Mouse (Mus musculus) cerebellum, postnatal 36 days (tissue): ENCODE measurements at regions not wholly inside any gene's neighbourhood (a gene's known extent, or its start where the extent isn't known, plus 50 kb on each side); places are given as distances from the start of the nearest gene placed in this dataset.

Experiments
- DNase-seq, 2 experiments: peaks; one replicate each; pipeline ENCODE4 v3.0.0; 2021 to 2022; ENCODE audit warnings: mixed read lengths in 2 of 2

DNA sequence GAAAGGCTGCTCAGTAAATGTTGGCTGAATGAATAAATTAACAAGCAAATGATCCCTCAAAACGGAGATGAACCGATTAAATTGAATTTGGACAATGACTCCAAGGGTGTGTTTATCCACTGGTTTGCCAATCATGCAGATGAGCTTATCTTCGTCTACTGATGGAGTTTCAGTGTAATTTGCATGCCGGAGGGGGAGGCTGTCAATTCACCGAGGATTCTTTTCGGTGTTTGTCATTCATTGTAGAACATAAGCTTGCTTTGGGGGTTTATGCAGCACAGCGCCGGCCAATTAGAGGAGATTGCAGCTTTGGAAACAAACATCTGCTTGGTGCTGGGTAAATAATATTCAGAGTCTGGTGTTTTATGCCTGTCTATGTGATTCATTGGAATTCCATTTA is 132.7 kb downstream of the Otoa start:
- no peak for DNase-seq

DNA sequence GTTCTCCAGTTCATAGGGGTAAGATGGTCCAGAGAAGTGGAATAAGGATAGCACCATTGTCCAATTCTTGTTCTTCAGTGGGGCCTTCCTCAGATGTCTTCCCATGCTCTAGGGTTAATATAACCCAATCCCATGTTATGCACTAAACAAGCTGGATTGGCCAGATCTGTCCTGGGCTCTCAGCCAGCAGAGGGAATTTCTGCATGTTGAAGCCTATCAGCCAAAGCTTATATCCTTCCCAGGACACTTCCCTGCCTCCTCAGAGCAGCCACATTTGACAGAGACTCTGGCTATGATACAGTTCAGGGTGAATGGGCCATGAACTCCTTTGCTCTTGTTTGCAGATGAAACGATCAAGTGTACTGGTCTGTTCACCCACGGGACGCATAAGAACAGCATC is 133.6 kb downstream of the Otoa start:
- DNase-seq: no peak

DNA sequence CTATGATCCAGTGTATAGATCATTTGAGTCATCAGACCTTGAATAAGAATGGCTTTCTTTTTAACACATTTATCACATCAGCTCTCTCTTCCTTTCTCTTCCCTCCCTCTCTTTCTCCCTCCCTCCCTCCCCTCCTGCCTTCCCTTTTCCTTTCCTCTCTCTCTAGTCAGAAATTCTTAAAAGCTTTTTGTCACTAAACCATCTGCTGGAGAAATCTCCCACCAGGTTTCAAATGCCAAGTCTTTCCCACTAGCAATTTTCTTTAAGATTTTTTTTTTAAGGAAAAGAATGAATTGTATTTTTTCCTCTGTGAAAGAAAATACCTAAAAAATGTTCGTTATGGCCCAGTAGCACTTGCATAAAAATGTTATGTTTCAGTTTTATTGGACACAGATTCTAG is 134.3 kb downstream of the Otoa start:
- no peak for DNase-seq

DNA sequence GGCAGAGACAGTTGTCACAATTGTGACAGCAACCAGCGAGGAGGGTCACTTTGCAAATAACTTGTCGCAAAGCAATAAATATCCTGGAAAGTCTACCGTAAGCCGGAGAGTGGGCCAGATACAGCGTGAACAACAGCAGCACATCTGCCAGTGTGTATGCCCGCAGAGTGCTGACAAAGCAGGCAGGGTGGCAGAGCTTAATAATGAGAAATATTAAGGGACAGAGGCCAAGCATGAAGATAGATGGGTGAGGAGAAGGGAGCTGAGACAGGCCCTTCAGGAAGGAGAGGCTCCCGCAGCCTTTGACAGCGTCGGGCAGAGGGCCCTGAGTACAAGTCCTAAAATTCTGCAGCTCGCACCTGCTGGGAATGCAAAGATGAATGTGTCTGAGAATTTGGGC is 136.6 kb downstream of the Otoa start:
- no peak for DNase-seq

DNA sequence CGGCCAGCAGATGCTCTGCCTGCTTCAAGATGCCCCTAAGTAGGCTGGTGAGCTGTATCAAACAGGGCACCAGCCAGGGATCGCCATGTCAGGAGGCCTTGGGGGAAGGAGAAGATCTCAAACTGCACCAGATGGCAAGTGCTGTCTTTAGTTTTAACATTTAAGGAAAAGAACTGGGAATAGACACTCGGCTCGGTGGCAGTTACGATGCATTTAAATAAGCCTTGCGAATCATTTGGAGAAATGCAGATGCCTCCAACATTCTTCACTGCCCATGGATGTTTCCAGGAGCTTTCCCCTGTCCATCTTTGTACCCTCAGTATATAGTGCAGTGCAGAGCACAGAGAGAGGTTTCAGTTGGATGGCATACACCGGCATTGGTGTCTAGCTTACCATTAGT is 139.7 kb downstream of the Otoa start:
- no peak for DNase-seq

DNA sequence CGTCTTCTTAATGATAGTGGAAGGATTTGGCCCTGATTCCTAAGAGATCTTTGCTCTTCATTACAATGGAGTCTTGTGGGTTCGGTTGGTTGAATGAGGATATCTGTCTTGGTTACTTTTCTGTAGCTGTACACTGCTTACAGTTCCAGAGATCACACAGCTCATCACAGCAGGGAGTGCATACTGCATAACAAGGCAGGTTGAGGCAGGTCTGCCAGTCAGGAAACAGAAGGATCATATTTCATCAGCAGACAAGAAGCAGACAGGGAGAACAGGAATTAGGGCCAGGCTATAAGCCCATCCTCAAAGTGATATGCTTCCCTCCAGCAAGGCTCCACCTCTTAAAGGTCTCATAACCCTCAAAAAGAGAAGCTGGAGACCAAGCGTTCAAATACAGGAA is 150.4 kb downstream of the Otoa start:
- no peak for DNase-seq

DNA sequence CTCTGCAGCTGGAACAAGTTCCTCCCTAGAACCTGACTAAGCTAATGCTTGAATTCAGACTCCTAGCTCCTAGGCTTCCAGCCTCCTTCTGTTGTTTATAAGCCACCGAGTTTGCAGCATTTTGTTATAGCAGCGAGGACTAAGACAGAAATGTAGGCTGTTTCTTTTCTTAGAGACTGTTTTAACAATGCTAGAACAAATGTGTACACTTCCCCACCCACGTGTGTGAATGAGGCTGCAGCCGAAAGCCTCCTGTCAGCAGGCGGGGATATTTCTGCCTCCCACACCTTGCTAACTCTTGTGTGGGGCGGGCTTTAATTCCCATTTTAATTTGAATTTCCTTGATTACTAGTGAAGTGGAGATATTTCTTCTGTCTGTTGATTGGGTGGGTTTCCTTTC is 153.4 kb downstream of the Otoa start:
- DNase-seq: no peak

DNA sequence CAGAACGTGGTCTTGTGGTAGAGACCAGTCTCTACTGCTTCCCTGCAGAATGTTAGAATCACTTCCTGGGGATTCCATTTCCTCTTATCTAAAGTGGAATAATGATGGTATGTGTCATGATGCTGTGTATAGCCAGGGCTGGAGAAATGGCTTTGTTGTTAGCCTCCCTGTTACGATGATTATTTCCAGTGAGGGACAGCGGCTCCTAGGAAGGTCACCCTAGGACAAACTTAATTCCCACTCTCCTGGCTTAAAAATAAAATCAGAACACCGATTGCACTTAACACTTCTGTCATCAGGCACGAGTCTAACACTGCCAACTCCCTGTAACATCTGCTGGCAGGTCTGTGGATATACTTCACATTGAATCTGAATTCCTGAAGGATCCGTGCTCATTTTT is 151.9 kb upstream of the Hs3st2 start:
- DNase-seq: no peak

DNA sequence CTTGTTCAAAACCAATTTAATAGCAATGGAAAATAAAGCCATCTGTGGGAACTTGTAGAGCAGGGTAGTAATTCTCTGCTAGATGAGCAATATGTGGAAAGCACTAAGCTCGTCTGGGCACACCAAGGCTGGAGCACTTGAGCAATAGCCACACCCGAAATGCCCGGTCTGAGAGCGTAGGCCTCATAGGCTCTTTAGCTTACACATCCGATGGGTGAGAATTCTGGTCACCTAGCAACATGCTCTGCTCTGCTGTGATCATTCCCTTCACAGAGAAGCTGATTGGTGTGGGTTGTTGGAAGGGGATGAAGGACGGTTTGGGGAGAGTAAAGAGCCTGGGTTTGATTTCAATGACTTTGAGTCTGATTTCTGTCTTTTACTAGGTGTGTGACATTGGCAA is 143.8 kb upstream of the Hs3st2 start:
- DNase-seq: no peak

DNA sequence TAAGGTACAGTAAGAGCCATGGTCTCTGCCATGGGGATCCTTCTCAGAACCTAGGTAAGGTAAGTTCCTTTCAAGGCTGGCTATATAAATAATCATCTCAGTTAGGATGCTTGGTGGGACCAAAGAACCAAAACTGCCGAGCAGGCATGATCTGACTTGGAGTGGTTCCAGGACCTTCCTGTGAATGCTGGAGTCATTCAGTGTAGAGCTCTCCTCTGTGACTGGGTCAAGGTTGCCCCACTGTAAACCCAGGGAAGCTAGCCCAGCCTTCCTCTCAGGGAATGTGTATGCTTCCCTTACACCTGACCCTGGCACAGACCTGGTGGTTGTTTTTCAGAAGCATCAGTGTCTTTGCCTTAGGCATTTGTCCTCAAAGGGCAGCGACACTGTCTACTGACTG is 134.2 kb upstream of the Hs3st2 start:
- DNase-seq: no peak

DNA sequence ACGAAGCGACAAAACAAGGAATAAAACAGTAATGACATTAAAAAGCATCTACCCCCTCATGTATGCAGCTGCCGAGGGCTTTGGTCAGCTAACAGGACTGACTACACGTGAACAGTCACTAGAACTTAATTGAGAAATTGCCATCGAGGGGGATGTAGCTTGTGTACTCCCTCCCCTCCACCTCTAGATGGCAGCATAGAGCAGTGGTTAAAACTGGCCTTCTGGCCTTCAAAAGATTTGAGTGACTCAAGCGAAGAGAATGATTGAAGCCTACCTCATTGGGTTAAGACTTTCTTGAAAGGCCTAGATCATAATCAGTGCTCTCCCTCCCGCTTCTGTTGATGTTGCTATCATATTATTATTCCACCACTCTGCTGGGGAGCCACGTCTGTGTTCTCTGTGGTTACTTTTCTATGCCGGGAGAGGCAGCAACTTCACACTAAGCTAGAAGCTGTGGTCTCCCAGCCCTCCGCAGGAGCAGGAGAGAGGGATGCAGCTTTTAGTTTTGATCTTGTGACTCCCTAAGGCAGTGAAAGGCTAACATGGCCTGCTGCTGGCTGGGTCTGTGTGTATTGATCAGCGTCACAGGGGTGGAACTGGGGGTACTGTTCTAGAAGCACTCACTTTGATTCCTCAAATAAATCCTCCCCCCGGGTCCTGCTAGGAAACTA is 132.7 kb upstream of the Hs3st2 start:
- DNase-seq: peak in 1 of 2 experiments; percentile 15

DNA sequence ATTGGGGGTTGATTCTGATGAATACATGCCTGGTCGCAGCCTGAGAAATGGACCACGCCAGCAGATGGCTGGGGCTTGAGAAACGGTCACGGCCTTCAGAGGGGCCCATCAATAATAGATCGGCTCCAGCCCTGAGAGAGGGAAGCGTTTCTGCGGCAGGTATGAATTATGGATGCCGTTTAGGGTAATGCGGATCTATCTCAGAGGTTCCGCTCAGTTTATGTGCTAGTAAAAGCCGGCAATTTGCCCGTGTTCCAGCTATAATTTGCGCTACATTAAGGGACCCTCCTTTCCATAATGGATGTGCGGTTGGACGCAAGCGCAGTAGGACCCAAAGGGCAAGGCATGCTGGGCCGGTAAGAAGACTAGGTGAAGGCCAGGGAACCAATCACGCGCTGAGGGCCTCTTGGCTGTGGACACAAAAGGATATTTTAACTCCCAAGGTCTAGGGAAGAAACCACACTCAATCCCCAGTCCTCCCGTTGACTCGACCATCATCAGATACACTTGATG is 132.1 kb upstream of the Hs3st2 start:
- DNase-seq: no peak

DNA sequence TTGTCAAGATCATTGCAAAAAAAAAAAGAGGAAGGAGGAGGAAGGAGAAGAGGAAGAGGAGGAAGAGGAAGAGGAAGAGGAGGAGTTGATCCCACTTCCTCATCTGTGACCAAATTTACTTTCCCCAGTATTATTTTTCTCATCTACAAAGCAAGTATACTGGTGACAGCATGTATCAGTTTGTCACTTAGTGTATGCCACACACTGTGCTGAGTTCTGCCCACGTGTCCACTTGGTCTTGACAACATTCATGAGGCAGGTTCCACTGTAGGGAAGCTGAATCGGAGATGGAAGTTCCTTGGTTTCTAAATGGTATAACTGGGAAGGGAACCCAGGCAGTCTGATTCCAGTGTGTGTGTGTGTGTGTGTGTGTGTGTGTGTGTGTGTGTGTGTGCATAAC is 122.3 kb upstream of the Hs3st2 start:
- no peak for DNase-seq

DNA sequence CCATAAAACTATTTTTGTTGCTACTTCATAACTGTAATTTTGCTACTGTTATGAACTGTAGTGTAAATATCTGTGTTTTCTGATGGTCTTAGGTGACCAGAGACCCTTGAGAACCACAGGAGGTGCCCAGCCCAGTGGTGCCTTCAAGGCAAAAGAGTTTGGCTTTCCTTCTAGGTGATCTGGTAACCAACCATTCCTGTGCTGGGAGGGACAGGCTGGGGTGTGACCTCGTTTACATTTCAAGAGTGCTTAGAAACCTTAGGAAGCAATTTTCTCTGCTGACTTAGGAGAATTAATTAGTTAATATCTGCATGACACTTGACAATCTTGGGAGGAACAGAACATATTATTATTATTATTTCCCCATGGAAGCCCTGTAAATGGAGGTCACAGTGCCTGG is 111.1 kb upstream of the Hs3st2 start:
- no peak for DNase-seq

DNA sequence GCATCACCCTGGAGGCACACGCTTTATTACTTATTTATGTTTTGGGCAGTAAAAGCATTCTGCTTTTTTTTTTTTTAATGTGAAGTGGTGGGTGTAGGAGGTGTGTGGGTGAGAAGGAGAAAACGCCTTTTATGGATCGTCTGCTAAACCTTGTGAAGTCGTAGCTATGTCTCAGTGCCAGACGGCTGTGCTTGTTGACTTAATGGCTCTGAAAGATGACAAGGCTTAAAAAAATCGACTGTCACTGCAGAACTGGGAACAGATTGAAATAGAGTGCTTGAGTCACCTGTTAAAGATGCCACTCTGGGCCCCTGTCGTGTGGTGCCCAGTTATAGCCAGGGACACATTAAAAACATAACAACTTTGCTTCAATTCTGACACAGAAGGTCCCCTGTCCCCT is 109.5 kb upstream of the Hs3st2 start:
- no peak for DNase-seq

DNA sequence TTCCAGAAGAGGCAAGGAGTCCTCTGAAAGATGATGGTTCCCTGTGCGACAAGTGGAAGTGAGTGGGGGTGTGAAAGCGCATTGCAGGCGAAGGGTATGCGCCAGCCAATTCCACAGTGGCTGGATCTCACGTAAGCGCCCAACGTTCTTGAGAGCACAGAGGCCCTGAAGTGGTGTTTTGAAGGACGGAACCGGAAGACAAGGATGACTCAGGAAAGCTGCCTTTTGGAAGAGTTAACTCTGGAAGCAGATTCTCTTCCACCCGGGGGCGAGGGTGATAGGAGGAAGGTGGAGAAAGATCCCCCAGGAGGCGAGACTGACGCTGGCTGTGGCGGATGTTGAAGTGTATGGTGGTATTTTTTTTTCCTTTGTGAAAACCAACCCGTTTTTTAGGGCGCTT is 101.9 kb upstream of the Hs3st2 start:
- DNase-seq: no peak

DNA sequence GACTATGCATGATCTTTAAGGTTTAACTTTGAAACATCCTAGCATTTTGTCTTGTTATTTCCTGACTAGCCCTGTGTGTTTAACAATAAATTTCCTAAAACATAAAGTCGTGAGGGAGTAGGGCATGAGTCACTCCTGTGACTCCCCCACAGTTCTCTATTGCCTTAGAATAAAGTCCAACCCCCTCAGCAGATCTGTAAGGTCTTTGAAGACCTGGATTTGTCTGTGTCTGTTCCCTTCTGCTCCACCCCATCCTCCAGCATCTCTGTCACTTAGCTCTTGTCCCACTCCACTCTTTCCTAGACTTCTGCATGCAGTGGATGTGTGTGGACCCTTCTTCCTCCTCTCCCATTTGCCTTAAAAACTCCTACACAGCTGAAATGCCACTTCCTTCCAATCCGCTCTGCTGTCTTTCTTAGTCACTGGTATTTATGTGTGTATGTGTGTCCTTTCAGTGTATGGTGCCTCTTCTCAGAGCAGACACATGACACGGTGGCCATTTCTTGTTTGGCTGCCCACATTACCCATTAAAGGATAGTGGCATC is 95.4 kb upstream of the Hs3st2 start:
- no peak for DNase-seq

DNA sequence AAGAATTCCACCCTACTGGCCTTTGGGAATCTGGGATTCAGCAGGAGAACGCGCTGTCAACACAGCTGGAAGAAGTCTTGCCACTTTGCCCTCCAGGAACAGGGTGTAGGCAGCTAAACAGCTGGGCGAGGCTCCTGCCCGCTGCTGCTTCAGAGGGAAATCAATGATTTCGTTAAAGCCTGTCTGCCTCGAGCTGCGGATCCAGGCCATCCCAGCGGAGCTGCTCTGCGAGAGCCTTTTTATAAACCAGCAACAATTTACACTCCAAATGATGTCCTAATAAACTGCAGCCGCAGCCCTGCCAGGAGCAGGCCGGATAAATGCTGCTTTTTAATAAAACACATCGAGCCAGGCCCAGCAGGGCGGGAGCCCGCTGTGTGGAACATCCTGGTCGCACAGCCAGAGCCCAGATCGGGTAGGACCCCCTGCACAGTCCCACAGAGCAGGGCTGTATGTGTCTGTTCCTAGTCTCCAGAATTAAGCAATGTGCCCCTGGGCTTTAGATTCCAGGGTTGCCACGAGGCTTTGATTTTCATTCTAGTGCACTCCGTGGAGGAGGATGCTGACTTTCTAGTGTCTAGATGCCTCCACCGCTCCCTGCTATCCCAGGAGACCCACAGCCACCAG is 78.6 kb upstream of the Hs3st2 start:
- peak in 1 of 2 experiments; percentile 3 for DNase-seq

DNA sequence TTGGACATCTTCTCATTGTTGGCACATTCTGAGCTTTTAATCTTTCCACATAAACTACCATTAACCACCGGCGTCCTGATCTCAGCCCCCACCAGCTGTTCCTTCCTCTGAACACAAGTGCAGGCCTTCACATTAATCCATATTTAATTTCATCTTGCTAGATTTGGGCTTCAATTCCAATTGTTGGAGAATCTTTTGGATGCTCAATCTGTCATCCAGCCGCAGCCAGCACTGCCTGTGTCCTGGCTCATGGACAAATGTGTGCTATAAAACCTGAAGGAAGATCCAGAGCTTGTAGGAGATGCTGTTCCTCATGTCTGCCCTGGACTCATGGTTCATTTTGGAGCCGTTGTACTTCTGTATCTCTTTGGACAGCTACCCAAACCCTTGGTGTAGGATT is 77.1 kb upstream of the Hs3st2 start:
- DNase-seq: no peak

DNA sequence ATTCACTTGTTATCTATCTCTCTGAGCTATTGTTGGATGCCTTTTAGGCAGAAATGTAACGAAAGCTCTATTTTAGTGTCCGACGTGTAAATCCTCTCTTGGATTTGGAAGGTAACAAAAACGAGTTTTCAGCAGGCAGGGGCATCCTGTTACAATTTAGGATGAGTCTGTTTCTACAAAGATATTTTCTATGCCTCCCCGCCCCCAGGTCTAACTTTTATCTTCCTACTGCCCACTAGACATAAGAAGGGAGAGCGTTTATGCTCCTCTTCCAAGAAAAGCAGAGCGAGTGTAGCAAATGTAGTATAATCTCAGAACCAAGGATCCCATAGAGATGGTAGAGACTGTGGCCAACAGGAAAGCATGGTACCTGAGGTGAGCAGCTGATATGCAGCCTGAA is 62.4 kb upstream of the Hs3st2 start:
- no peak for DNase-seq

DNA sequence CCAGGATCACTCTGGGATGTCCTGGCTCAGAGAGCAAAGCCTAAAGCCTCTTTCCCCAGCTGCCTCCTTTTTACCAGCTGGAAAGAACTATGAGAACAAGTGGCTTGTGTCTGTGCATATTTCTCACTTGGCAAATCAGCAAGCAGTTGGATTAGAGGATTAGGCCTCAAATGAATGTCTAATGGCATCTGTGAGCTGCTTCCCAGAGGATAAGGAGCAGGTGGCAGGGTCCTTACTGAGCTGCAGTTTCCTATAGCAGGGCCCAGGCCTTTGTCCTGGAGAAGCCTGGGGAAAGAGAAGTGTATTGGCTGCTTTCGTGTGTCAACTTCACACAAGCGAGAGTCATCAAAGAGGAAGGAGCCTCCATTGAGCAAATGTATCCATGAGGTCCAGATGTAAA is 59.1 kb upstream of the Hs3st2 start:
- DNase-seq: no peak

DNA sequence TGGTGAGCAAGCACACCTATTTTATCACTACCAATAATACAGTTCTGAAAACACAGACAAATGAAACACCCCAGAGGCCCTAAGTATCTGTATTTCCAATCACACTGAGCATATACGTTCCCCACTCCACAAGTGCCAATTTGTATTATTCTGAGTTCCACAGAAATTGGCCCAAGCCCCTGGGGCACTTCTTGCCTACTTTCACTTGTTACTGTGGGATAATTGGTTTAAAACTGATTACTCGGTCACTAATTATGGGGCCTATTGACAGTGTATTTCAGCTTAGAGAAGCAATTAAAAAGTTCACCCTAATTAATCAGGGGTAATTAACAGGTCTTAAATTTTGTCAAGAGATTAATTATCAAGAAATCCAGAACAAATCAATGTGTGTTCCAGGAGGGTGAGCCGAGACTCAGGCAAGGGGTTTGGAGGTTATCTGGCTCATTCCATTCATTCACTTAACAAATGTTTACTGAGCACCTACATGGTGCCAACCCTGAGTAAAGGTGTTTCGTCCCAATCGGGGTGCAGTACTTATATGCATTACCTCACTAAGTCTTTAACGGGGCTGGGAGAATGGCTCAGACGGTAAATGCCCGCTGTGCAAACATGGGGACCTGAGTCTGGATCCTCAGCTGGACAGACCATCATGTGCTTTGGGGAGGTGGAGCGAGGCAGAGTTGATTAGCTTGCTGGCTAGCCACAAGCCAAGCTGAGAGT is 56.1 kb upstream of the Hs3st2 start:
- no peak for DNase-seq

DNA sequence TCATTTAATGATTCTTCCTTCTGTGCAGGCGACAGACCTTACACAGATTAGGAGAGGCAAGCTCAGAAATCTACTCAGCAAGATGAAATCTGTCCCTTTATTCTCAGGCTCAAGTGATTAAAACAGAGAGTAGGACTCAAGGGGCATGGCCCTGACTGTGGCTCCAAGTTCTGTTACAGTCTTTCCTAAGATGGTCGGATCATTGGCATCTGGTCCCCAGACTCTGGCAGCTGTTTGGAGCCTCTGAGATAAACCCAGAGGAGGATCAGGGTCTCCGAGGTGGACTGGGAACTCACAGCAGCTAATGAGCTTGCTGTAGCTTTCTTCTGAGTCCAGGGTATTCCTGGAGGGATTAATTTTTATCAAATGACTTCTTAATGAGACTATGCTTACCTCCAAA is 51.7 kb upstream of the Hs3st2 start:
- DNase-seq: no peak
